Mouse (Mus musculus) CH12.LX (cell line): ENCODE measurements at regions not wholly inside any gene's neighbourhood (a gene's known extent, or its start where the extent isn't known, plus 50 kb on each side); places are given as distances from the start of the nearest gene placed in this dataset.

ENCODE experiments used
- DNase-seq: peaks from one replicate; pipeline ENCODE4 v3.0.0-alpha.2; 2013; ENCODE audit errors: extremely low read depth
- H3K27ac ChIP-seq: 2 replicates; pipeline ENCODE4 v1.5.1; 2012; ENCODE audit warnings: low read depth, mild to moderate bottlenecking, control low read depth, moderate library complexity; ENCODE audit not compliant: insufficient read depth
- H3K27me3 ChIP-seq: replicated peaks from 2 replicates; pipeline ENCODE3; 2012; ENCODE audit warnings: inconsistent platforms
- H3K36me3 ChIP-seq, 2 experiments: replicated peaks in 1 of 2; 2 replicates each; pipeline versions ENCODE3 to v1.6.1; 2012; ENCODE audit warnings: inconsistent platforms in 1 of 2, low read length in 1 of 2, mild to moderate bottlenecking in 1 of 2, mixed read lengths in 1 of 2, moderate library complexity in 1 of 2; ENCODE audit not compliant: control insufficient read depth in 1 of 2, insufficient read depth in 1 of 2
- H3K4me1 ChIP-seq, 2 experiments: 2 replicates each; pipeline ENCODE4 v1.6.1; 2012; ENCODE audit warnings: inconsistent platforms in 1 of 2, moderate library complexity in 1 of 2; ENCODE audit not compliant: insufficient read depth in 2 of 2, control insufficient read depth in 1 of 2
- H3K4me2 ChIP-seq: 2 replicates; pipeline ENCODE4 v1.6.1; 2012; ENCODE audit warnings: low read depth, mild to moderate bottlenecking, control low read depth; ENCODE audit not compliant: poor library complexity, insufficient read depth, severe bottlenecking
- H3K4me3 ChIP-seq, 3 experiments: fragments of 150-350 bp in 1 of 3; sonication (generic) in 1 of 3; replicated peaks in 1 of 3; 2 replicates each; pipeline versions ENCODE3 to v1.5.1; 2011 to 2012; ENCODE audit warnings: low read depth in 2 of 3, low read length in 2 of 3, mild to moderate bottlenecking in 2 of 3, moderate library complexity in 2 of 3, control low read depth in 1 of 3, improper control_type of control experiment in 1 of 3, inconsistent platforms in 1 of 3, mixed read lengths in 1 of 3; ENCODE audit not compliant: poor library complexity in 1 of 3
- H3K79me2 ChIP-seq: replicated peaks from 2 replicates; pipeline ENCODE4 v1.6.1; 2012; ENCODE audit warnings: mild to moderate bottlenecking, moderate library complexity; ENCODE audit not compliant: control insufficient read depth, poor library complexity, insufficient read depth, severe bottlenecking; ENCODE audit errors: extremely low read depth
- H3K9ac ChIP-seq: 2 replicates; pipeline ENCODE4 v1.6.1; 2012; ENCODE audit warnings: low read depth, mild to moderate bottlenecking, control low read depth, moderate library complexity; ENCODE audit not compliant: insufficient read depth
- H3K9me3 ChIP-seq: replicated peaks from 2 replicates; pipeline ENCODE3; 2012; ENCODE audit warnings: low read length, inconsistent platforms, mixed read lengths
- CHD1 ChIP-seq: IDR thresholded peaks from 2 replicates; pipeline ENCODE4 v1.6.1; 2012; ENCODE audit warnings: low read depth, low read length, improper control_type of control experiment, inconsistent platforms
- CTCF ChIP-seq, 2 experiments: IDR thresholded peaks in 1 of 2; conservative IDR thresholded peaks in 1 of 2; 2 replicates each; pipeline ENCODE4 v1.5.1; 2011 to 2012; ENCODE audit warnings: low read depth in 2 of 2, low read length in 2 of 2, improper control_type of control experiment in 1 of 2, inconsistent platforms in 1 of 2, mild to moderate bottlenecking in 1 of 2, moderate library complexity in 1 of 2
- ETS1 ChIP-seq: conservative IDR thresholded peaks from 2 replicates; pipeline ENCODE4 v1.6.1; 2012; ENCODE audit warnings: low read depth, mild to moderate bottlenecking, inconsistent platforms, low read length, improper control_type of control experiment, moderate library complexity
- GABPA ChIP-seq: IDR thresholded peaks from 2 replicates; pipeline ENCODE4 v1.6.1; 2012; ENCODE audit warnings: low read depth, low read length, improper control_type of control experiment, inconsistent platforms; ENCODE audit not compliant: insufficient replicate concordance
- HCFC1 ChIP-seq: IDR thresholded peaks from 2 replicates; pipeline ENCODE4 v1.6.1; 2012; ENCODE audit warnings: low read depth, mild to moderate bottlenecking, inconsistent platforms, low read length, improper control_type of control experiment
- JUN ChIP-seq: IDR thresholded peaks from 2 replicates; pipeline ENCODE4 v1.6.1; 2011; ENCODE audit warnings: low read depth, mild to moderate bottlenecking, low read length, improper control_type of control experiment, moderate library complexity; ENCODE audit not compliant: insufficient read depth
- JUND ChIP-seq: conservative IDR thresholded peaks from 2 replicates; pipeline ENCODE4 v1.6.1; 2011; ENCODE audit warnings: low read depth, low read length, improper control_type of control experiment
- MAX ChIP-seq: IDR thresholded peaks from 2 replicates; pipeline ENCODE4 v1.6.1; 2011; ENCODE audit warnings: low read length, improper control_type of control experiment
- MAZ ChIP-seq: IDR thresholded peaks from 2 replicates; pipeline ENCODE4 v1.6.1; 2012; ENCODE audit warnings: low read depth, mild to moderate bottlenecking, inconsistent platforms, low read length, improper control_type of control experiment, moderate library complexity
- MEF2A ChIP-seq: IDR thresholded peaks from 2 replicates; pipeline ENCODE4 v1.6.1; 2014; ENCODE audit warnings: low read depth, mild to moderate bottlenecking, inconsistent platforms, low read length, improper control_type of control experiment, borderline replicate concordance
- PAX5 ChIP-seq: IDR thresholded peaks from 2 replicates; pipeline ENCODE4 v1.6.1; 2012; ENCODE audit warnings: low read length, inconsistent platforms, mixed read lengths
- POLR2A ChIP-seq: IDR thresholded peaks from 2 replicates; pipeline ENCODE4 v1.6.1; 2011; ENCODE audit warnings: low read depth, mild to moderate bottlenecking, improper control_type of control experiment, low read length
- SIN3A ChIP-seq: IDR thresholded peaks from 2 replicates; pipeline ENCODE4 v1.6.1; 2012; ENCODE audit warnings: low read length, improper control_type of control experiment, inconsistent platforms
- TBP ChIP-seq: conservative IDR thresholded peaks from 2 replicates; pipeline ENCODE4 v1.6.1; 2011; ENCODE audit warnings: low read depth, low read length, improper control_type of control experiment
- TCF12 ChIP-seq: IDR thresholded peaks from 2 replicates; pipeline ENCODE4 v1.6.1; 2014; ENCODE audit warnings: low read depth, mild to moderate bottlenecking, inconsistent platforms, low read length, improper control_type of control experiment
- UBTF ChIP-seq: IDR thresholded peaks from 2 replicates; pipeline ENCODE4 v1.6.1; 2012; ENCODE audit warnings: low read depth, mild to moderate bottlenecking, inconsistent platforms, low read length, improper control_type of control experiment, moderate library complexity
- USF2 ChIP-seq: conservative IDR thresholded peaks from 2 replicates; pipeline ENCODE4 v1.6.1; 2011; ENCODE audit warnings: low read depth, low read length, improper control_type of control experiment
- ZC3H11A ChIP-seq: IDR thresholded peaks from 2 replicates; pipeline ENCODE4 v1.6.1; 2012; ENCODE audit warnings: low read depth, mild to moderate bottlenecking, inconsistent platforms, low read length, improper control_type of control experiment
- ZNF384 ChIP-seq: IDR thresholded peaks from 2 replicates; pipeline ENCODE4 v1.6.1; 2012; ENCODE audit warnings: low read depth, low read length, improper control_type of control experiment, inconsistent platforms
- dilution Hi-C: fragments of 300-500 bp; cut with MboI; formaldehyde crosslinking; loops from 2 replicates; pipeline ENCODE4 v1.14.3; 2020; ENCODE audit warnings: low sequenced_read_pairs; ENCODE audit not compliant: extremely low pct_unique_long_range_greater_than_20kb, extremely low pct_ligation_motif_present
- in situ Hi-C: fragments of 300-500 bp; cut with MboI; formaldehyde crosslinking; loops from 3 replicates; pipeline ENCODE4 v1.14.3; 2019; ENCODE audit warnings: low sequenced_read_pairs, low pct_ligation_motif_present, low pct_unique_long_range_greater_than_20kb, mixed read lengths

- DNase-seq, result no peak
- in situ Hi-C loops, result no loop called here
- dilution Hi-C loops, result no loop called here
These were observed 441.8 kb upstream of the Pou3f3 start for GRCm38 (mm10) chr1:42253786-42254185.

GRCm38 (mm10) chr1:42256911-42257595, 438.5 kb upstream of the Pou3f3 start:
- Histone ChIP-seq H3K27me3 (no peaks in the 10 kb centered on the region), H3K9me3 (peaks cover 49% of the 10 kb centered on the region), H3K27ac (no peak overlapping the region), H3K79me2 (no peaks in the 10 kb centered on the region), H3K36me3 (no peaks in the 10 kb centered on the region), H3K4me3 (no peak overlapping the region), H3K9ac (no peak overlapping the region), H3K4me1 (no peaks in the 10 kb centered on the region), H3K4me2 (no peak overlapping the region)
- no peak for DNase-seq
- dilution Hi-C loops, result no loop called here
- TF ChIP-seq TBP (no peak), HCFC1 (no peak), PAX5 (no peak)
- in situ Hi-C loops, result no loop called here

More at GRCm38 (mm10) chr1:42253786-42254185, 441.8 kb upstream of the Pou3f3 start:
- Histone ChIP-seq H3K36me3 (no peaks in the 10 kb centered on the region), H3K9me3 (peaks cover 57% of the 10 kb centered on the region), H3K9ac (no peak overlapping the region), H3K4me3 (no peak overlapping the region), H3K27ac (no peak overlapping the region), H3K79me2 (no peaks in the 10 kb centered on the region), H3K4me1 (no peaks in the 10 kb centered on the region), H3K4me2 (no peak overlapping the region), H3K27me3 (no peaks in the 10 kb centered on the region)
- TF ChIP-seq POLR2A, result no peak
- TF ChIP-seq ETS1, result no peak
- no peak for TF ChIP-seq JUN
- TF ChIP-seq USF2, result no peak
- TF ChIP-seq GABPA, result no peak
- no peak for TF ChIP-seq UBTF
- no peak for TF ChIP-seq ZC3H11A
- no peak for TF ChIP-seq JUND
- TF ChIP-seq SIN3A, result no peak
- TF ChIP-seq MEF2A, result no peak
- TF ChIP-seq MAZ, result no peak
- no peak for TF ChIP-seq CHD1
- no peak for TF ChIP-seq CTCF (conservative IDR thresholded peaks at IDR 0.05 in 1 of 2, IDR thresholded peaks at IDR 0.05 in 1 of 2; ENCODE audit: low read depth in 2 of 2, low read length in 2 of 2)
- TF ChIP-seq MAX, result no peak
- TF ChIP-seq ZNF384, result no peak
- no peak for TF ChIP-seq TCF12
- no peak for TF ChIP-seq PAX5
